Mouse (Mus musculus): ENCODE data around the gene Prap1.

Gene Prap1

GRCm38 (mm10) chr7:140092924-140093528, at the start of gene Prap1:
Prap1 (plus strand) TSS chr7:140093395.
- POLR2A ChIA-PET: interaction anchor here in 2 of 4 experiments (0.7 to 2.5 kb wide), 8 partner anchors 8 to 44 kb away, joined by 3 to 9 read pairs (median 3); partner anchors contain the start of genes Echs1 (in 1 of the 2), Fuom (in 1 of the 2), Mtg1 (in 1 of the 2) and Paox (in 1 of the 2)
- CTCF ChIA-PET: interaction anchor here in 1 of 4 experiments (0.6 kb wide), 1 partner anchor 389 kb away, joined by 5 read pairs; no protein-coding TSS in a partner anchor

DNA sequence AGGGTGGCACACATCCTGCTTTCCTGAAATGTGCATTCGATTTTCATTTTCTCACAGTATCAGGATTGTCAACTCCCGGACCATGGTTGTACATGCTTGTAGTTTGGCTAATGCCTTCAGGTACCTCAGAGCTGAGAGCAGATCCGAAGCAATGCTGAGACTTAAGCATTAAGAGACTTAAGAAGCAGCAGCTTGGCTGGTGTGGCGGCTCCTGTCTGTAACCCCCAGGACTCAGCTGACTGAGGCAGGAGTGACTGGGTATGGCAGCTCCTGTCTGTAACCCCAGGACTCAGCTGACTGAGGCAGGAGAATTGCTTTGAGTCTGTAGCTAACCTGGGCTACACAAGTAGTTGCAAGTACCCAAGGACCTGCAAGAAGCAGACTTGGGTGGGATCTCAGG, 47.6 kb upstream of the Prap1 start:
- ChIA-PET POLR2A (interaction anchor here in 2 of 4 experiments (1.4 to 2.6 kb wide), 2 partner anchors 9 to 14 kb away, joined by 3 to 7 read pairs; partner anchors contain the start of genes Tubgcp2 (in 1 of the 2) and Zfp511 (in 1 of the 2)), CTCF (no interaction called here)

GRCm38 (mm10) chr7:140047811-140048311, 45.3 kb upstream of the Prap1 start:
- POLR2A ChIA-PET: interaction anchor here in 3 of 4 experiments (0.7 to 3.3 kb wide), 10 partner anchors 10 to 1168 kb away, joined by 3 to 26 read pairs (median 8); partner anchors contain the start of genes Tubgcp2 (in 3 of the 3), Zfp511 (in 3 of the 3) and Rassf7 (in 1 of the 3)
- CTCF ChIA-PET: interaction anchor here in 2 of 4 experiments (0.6 to 1.3 kb wide), 3 partner anchors 14 to 93 kb away, joined by 3 to 4 read pairs (median 3); no protein-coding TSS in a partner anchor

DNA sequence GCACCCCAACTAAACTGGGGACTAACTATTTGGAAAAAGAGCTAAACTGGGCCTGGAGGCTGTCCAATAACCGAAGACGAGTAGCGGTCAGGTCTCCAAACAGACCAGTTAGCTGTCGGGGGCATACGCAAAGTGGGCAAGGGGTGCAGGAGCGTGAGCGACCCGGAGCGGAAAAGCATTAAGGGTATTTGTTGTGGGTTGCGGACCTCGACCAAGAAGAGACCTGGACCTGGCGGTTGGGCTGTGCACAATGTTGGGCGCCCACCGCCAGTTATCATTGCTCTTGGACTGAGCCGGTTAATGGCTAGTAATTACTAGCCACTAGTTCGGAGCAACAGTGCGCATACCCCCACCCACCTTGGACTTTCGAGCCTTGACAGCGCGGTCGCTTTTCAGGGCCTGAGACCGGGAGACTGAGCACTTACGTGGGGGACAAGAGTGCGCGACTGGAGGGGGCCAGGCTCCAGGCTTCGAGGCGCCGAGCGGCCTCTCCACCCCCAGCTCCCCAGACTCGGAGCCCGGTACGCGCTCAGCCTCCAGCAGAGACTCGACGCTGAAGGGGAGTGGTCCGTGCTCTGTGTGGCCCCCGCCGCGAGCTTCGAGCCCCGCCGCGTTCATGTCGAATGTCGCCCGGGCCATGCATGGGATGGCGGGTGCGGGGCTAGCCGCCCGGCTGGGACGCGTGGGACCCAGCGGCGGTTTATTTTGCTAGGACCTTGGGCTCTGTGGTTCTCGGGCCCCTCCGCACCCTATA, 44.7 kb upstream of the Prap1 start, which contains the start of gene Msx3:
Msx3 (minus strand) TSS at position 729 of the 754 bp plus-strand sequence.
- ChIA-PET CTCF (interaction anchor here in 3 of 4 experiments (0.6 to 1.5 kb wide), 9 partner anchors 10 to 1414 kb away, joined by 3 to 9 read pairs (median 4); no protein-coding TSS in a partner anchor), POLR2A (interaction anchor here (0.5 to 3.3 kb wide), 18 partner anchors 9 to 1167 kb away, joined by 3 to 26 read pairs (median 4); partner anchors contain the start of genes Tubgcp2 (in 3 of the 4), Zfp511 (in 3 of the 4), 6430531B16Rik (in 1 of the 4) and Kndc1 (in 1 of the 4))

- ChIA-PET POLR2A (interaction anchor here (0.5 to 3.3 kb wide), 16 partner anchors 9 to 772 kb away, joined by 3 to 26 read pairs (median 4); partner anchors contain the start of genes Tubgcp2 (in 2 of the 4), Zfp511 (in 2 of the 4), 6430531B16Rik (in 1 of the 4) and Kndc1 (in 1 of the 4)), CTCF (interaction anchor here (0.6 to 1.5 kb wide), 7 partner anchors 9 to 1413 kb away, joined by 3 to 9 read pairs (median 4); no protein-coding TSS in a partner anchor)
Measured at GRCm38 (mm10) chr7:140049115-140049689, 44.0 kb upstream of the Prap1 start.

GRCm38 (mm10) chr7:140054124-140054523, 39.1 kb upstream of the Prap1 start:
- ChIA-PET CTCF (no interaction called here), POLR2A (interaction anchor here in 1 of 4 experiments (1.4 kb wide), 1 partner anchor 17 kb away, joined by 4 read pairs; the partner anchor contains the start of genes Tubgcp2 and Zfp511)

DNA sequence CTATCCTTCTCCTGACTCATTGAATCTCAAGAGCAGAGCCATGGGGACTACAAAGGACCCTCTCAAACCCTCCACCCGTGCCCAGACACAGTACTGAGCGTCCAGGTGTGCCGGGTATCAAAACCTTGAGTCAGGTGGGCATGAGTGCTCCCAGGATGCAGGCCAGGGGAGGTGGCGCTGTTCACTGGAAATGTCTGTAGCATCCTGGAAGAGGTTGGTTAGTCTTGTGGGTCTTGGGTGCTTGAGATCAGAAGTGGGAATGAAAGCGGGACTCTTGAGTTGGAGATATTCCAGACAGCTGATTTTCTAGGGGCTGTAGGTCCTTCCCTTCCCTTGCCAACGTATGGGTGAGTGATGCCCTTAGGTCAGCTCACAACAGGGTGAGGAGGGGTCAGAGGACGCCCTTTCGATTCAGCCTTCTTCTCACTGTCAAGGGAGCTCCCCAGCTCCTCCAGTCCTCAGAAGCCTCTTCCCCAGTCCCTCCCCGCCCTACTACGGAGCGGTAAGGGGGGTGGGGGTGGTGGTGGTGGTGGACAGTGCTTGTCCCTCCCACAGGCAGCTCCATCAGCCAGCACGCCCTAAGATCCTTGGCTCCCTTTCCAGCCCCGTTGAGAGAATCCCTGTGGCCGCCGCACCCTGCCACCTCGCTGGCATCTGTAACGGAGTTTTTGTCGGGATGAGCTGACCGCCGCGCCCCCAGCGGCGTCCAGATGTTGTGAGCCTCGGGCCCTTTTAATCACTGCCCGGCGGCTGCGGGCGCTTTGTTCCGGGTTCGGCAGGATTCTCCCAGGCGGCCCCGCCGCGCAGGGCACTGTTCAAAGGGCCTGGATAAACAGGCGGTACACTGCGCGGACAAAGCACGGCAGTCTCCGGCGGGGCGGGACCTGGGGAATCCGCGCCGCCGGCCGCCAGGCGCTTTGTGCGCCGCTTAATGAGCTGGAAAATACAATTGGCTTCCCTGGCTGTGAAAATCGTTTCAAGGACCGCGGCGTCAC, 35.5 kb upstream of the Prap1 start:
- POLR2A ChIA-PET: interaction anchor here (0.5 to 2.4 kb wide), 27 partner anchors 9 to 144 kb away, joined by 3 to 26 read pairs (median 3); partner anchors contain the start of genes Tubgcp2 (in 3 of the 4), Zfp511 (in 3 of the 4), Msx3 (in 2 of the 4) and 6430531B16Rik (in 1 of the 4)
- CTCF ChIA-PET: interaction anchor here in 2 of 4 experiments (0.5 to 2.0 kb wide), 13 partner anchors 9 to 1876 kb away, joined by 3 to 7 read pairs (median 4); partner anchors contain the start of genes Adam8 (in 1 of the 2), Msx3 (in 1 of the 2), Tubgcp2 (in 1 of the 2) and Zfp511 (in 1 of the 2)

DNA sequence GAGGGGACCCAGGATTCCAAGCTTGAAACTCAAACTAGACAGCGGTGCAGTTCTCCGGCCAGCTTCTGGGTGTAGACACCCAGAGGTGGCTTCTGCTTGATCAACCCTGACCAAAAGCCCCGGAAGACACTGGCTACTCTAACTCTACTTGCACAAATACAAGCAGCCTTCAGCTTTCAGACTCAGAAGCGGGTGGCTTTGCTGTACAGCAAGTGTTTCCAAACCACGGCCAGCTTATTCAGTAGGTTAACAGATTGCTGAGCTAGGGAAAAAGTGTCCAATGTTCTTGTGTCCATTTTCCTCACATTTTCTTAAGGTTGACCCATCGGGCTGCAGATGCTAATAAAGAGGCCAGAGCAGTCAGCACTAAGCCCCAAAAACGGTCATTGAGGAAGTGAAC, 34.7 kb upstream of the Prap1 start:
- ChIA-PET CTCF (interaction anchor here in 3 of 4 experiments (0.5 to 2.0 kb wide), 13 partner anchors 9 to 404 kb away, joined by 3 to 7 read pairs (median 4); partner anchors contain the start of genes Adam8 (in 1 of the 3), Msx3 (in 1 of the 3), Tubgcp2 (in 1 of the 3) and Zfp511 (in 1 of the 3)), POLR2A (interaction anchor here (0.5 to 2.4 kb wide), 26 partner anchors 8 to 144 kb away, joined by 3 to 26 read pairs (median 4); partner anchors contain the start of genes Tubgcp2 (in 3 of the 4), Zfp511 (in 3 of the 4), Msx3 (in 2 of the 4) and 6430531B16Rik (in 1 of the 4))

- POLR2A ChIA-PET: interaction anchor here in 2 of 4 experiments (0.6 to 2.4 kb wide), 3 partner anchors 23 to 164 kb away, joined by 5 to 17 read pairs (median 5); partner anchors contain the start of genes Tubgcp2 (in 1 of the 2) and Zfp511 (in 1 of the 2)
- CTCF ChIA-PET: interaction anchor here in 3 of 4 experiments (0.6 to 1.1 kb wide), 3 partner anchors 16 to 375 kb away, joined by 3 to 7 read pairs (median 6); no protein-coding TSS in a partner anchor
Measured at GRCm38 (mm10) chr7:140059601-140060000, 33.6 kb upstream of the Prap1 start.

DNA sequence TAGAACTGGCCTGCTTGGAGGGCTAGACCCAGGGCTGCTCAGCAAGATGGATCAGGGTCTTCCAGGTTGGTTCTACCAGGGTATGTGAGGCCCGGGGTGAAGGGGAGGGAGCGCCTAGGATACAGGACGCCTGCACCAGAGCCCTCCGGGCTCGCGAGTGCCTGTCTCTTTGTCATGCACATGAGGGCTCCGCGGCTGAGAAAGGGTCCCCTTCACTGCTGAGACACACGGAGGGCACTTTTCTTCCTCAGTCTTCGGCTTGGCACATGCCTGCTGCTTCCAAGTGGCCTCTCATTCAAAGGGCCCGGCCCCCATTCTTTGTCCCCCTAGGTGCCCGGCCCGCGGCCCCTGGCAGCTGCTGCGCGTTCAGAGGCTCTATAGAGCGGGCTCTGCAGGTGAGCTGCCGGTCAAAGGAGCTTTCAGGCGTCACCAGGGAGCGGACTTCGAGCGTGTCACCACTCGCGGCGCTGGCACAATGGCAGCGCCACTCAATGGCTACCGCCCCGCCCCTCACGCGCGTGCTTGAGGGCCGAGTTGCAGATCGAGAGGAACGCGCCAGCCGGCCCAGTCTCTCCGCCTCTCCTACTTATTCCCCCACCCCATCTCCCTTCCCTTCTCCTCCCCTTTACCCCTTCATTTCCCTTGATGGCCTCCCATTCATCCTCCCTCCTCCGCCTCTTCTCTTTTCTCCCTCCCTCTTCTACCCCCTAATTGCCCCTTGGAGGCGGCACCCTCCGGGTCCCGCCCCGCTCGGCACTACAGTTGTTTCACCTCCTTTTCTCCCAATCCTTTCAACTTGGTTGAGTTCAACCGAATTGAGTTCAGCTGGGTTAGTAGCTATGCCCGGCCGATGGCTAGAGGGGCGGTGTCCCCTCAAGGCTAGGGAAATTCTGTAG, 32.0 kb upstream of the Prap1 start:
- POLR2A ChIA-PET: interaction anchor here in 2 of 4 experiments (1.1 to 2.5 kb wide), 4 partner anchors 12 to 65 kb away, joined by 4 to 10 read pairs (median 4); partner anchors contain the start of genes Msx3 (in 2 of the 2) and Tubgcp2 (in 1 of the 2)
- CTCF ChIA-PET: interaction anchor here (0.7 to 3.4 kb wide), 10 partner anchors 12 to 447 kb away, joined by 3 to 17 read pairs (median 7); partner anchors contain the start of gene Msx3 (in 1 of the 4)

DNA sequence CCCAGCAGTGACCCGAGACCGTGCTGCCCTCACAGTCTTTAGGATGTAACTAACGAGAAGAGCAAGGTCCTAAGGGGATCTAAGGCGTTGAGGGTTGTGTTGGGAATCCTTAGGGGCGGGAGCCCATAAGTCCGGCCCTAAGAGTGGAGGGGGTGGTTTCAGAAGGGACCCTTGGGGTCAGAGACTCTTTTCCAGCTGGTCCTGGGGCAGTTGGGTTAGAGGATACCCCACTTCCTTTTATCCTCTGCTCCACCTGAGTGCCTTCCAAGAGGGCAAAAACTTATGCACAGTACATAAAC, 31.4 kb upstream of the Prap1 start:
- POLR2A ChIA-PET: interaction anchor here in 2 of 4 experiments (0.9 to 2.5 kb wide), 7 partner anchors 11 to 64 kb away, joined by 3 to 10 read pairs (median 4); partner anchors contain the start of genes Msx3 (in 2 of the 2) and Tubgcp2 (in 1 of the 2)
- CTCF ChIA-PET: interaction anchor here (0.6 to 3.4 kb wide), 20 partner anchors 12 to 447 kb away, joined by 3 to 17 read pairs (median 6); partner anchors contain the start of gene Msx3 (in 2 of the 4)

- ChIA-PET CTCF (interaction anchor here (0.6 to 3.4 kb wide), 23 partner anchors 12 to 446 kb away, joined by 3 to 17 read pairs (median 5); partner anchors contain the start of gene Msx3 (in 2 of the 4)), POLR2A (interaction anchor here in 2 of 4 experiments (0.9 to 2.5 kb wide), 7 partner anchors 11 to 64 kb away, joined by 3 to 10 read pairs (median 4); partner anchors contain the start of genes Msx3 (in 1 of the 2) and Tubgcp2 (in 1 of the 2))
Measured at GRCm38 (mm10) chr7:140062307-140062706, 30.9 kb upstream of the Prap1 start.

DNA sequence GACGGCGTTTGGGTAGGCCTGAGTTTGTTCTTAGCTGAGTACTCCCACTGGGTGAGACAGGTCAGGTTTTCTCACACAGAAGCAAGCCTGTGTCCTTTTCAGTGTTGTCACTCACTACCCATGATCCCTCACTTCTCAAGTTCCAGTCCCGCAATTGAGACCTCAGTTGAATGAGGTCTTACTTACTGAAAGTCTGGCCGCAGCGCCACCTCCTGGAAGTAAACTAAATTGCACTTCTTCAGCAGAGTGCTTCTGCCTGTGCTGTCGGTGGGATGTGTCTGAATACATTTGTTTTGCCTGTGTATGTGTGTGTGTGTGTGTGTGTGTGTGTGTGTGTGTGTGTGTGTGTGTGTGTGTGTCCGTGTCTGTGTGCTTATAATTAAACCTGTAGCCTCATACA, 30.1 kb upstream of the Prap1 start:
- ChIA-PET POLR2A (interaction anchor here (0.6 to 1.9 kb wide), 9 partner anchors 10 to 152 kb away, joined by 3 to 5 read pairs (median 4); partner anchors contain the start of genes Echs1 (in 2 of the 4), Msx3 (in 1 of the 4) and Paox (in 1 of the 4)), CTCF (interaction anchor here (0.6 to 3.4 kb wide), 31 partner anchors 11 to 1698 kb away, joined by 3 to 17 read pairs (median 4); partner anchors contain the start of genes Msx3 (in 3 of the 4) and 6430531B16Rik (in 1 of the 4))

- POLR2A ChIA-PET: interaction anchor here in 1 of 4 experiments (1.6 kb wide), 1 partner anchor 9 kb away, joined by 5 read pairs; no protein-coding TSS in a partner anchor
- CTCF ChIA-PET: interaction anchor here in 1 of 4 experiments (0.8 kb wide), 1 partner anchor 8 kb away, joined by 3 read pairs; no protein-coding TSS in a partner anchor
Measured at GRCm38 (mm10) chr7:140067397-140067796, 25.8 kb upstream of the Prap1 start.

Measured in embryonic stem cell, embryonic (primary cell).